Mouse (Mus musculus) bone marrow macrophage, adult 2 months (primary cell): ENCODE measurements around the gene Mest.

Source experiments
- CTCF ChIP-seq: IDR thresholded peaks from 2 replicates; pipeline ENCODE4 v1.5.1; 2012; ENCODE audit warnings: low read depth, mild to moderate bottlenecking, low read length, moderate library complexity
- POLR2A ChIP-seq: IDR thresholded peaks from 2 replicates; pipeline ENCODE4 v1.6.1; 2012; ENCODE audit warnings: mild to moderate bottlenecking, low read depth, low read length, borderline replicate concordance

DNA sequence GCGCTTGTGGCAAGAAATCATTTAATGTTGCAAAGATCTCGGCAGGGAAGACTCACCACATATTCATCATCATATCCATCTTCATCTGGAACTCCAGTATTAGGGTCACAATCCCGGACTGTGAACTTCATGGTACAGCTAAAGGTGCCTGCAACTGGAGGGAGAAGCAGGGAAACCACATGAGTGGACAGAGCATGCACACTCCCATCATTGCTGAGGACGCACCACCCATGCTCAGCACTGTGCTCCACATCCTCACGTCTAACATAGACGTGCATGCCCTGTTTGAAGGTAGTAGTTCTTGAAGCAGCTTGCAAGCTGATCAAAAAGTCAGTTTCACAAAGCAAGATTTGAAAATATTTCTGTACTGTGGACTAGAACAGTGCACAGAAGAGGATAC, 27.1 kb downstream of the Mest start:
- TF ChIP-seq POLR2A: no peak
- TF ChIP-seq CTCF: no peak
